In genomic region chr4:133277104-133278026, GRCm38 (mm10) we compare ENCODE assay signal across 8 mouse cellular contexts. TPM values are rescaled to one million over a fixed set of nuclear protein-coding genes. Genes with fewer than 3 reads are reported as not detected.
DNase-seq lines count a peak whose midpoint lies in the region; ATAC-seq lines count a peak whose summit lies in the region.

Gene Tmem222 (minus strand): TSS chr4:133277792.

- no peaks in the 10 kb centered on the region for H3K9me3 ChIP-seq in hindbrain, embryonic 16.5 days (ENCODE audit: control insufficient read depth, low read length)

- peak within 1 kb of the TSS; percentile 87 for H3K4me3 ChIP-seq in hindbrain, embryonic 16.5 days (ENCODE audit: low read length)
- H3K4me3 ChIP-seq in macrophage (ENCODE audit: inconsistent target) = peak within 1 kb of the TSS; percentile 99

- H3K36me3 ChIP-seq in hindbrain, embryonic 16.5 days (ENCODE audit: control insufficient read depth, insufficient read depth, low read length) = no peaks in the 10 kb centered on the region
- H3K36me3 ChIP-seq in macrophage (ENCODE audit: inconsistent target) = no peaks in the 10 kb centered on the region

- peaks cover 50% of the 10 kb centered on the region for H3K79me2 ChIP-seq in macrophage (ENCODE audit: inconsistent target)

- peak within 1 kb of the TSS; percentile 94 for H3K27ac ChIP-seq in hindbrain, embryonic 16.5 days (ENCODE audit: low read depth, low read length)
- peak within 1 kb of the TSS; percentile 80 for H3K27ac ChIP-seq in macrophage

- under 1% methylated on average over 72 of the region's 73 CpGs for WGBS in hindbrain, embryonic 16.5 days
- under 1% methylated on average over 61 of the region's 73 CpGs for WGBS in macrophage (ENCODE audit: missing documents)

- ATAC-seq in hindbrain, embryonic 16.5 days = peak; percentile 94

- DNase-seq in T-cell, adult 2 months (ENCODE audit: low spot score) = peak; percentile 94
- peak; percentile 94 to 96 for DNase-seq in cerebellum, postnatal 36 days
- DNase-seq in gastrocnemius, adult 18-20 months (ENCODE audit: low spot score) = peak; percentile 97
- peak; percentile 95 to 96 for DNase-seq in left cerebral cortex, adult 18-20 months (ENCODE audit: low spot score in 2 of 2)
- peak; percentile 97 for DNase-seq in right cerebral cortex, adult 18-20 months
- peak; percentile 67 for DNase-seq in urinary bladder, postnatal 10 days (ENCODE audit: low spot score)

- peak within 1 kb of the TSS; percentile 88 for H3K9ac ChIP-seq in hindbrain, embryonic 16.5 days (ENCODE audit: low read depth, low read length)

- H3K4me1 ChIP-seq in hindbrain, embryonic 16.5 days (ENCODE audit: control insufficient read depth, insufficient read depth, low read depth, low read length) = peaks cover 18% of the 10 kb centered on the region

- H3K27me3 ChIP-seq in hindbrain, embryonic 16.5 days (replicated peaks; ENCODE audit: control insufficient read depth, insufficient read depth, low read length) = no peaks in the 10 kb centered on the region

- peak within 1 kb of the TSS; percentile 64 for H3K4me2 ChIP-seq in hindbrain, embryonic 16.5 days (ENCODE audit: low read length)

RNA-seq across cellular contexts. Expression of gene Tmem222, which starts in this region (rescaled TPM):
- total RNA-seq in gastrocnemius, adult 18-20 months (2021) = 10 to 100 TPM; 26.8 to 26.9 TPM
- polyA plus RNA-seq in hindbrain, embryonic 16.5 days (2015; fragmentation: Nextera tagmentation; extraction: Ambion mirVana) = 121 and 130 TPM in 2 replicates
- 10 to 100 TPM; 88.3 to 97.2 TPM for total RNA-seq in left cerebral cortex, adult 18-20 months (2021)
- total RNA-seq in macrophage (2018; cell fraction: chromatin; rRNA removed) = 10 to 100 TPM; 13.3 to 49.1 (median 32.2) TPM
- total RNA-seq in macrophage (2018; cell fraction: cytosol; rRNA removed) = 10 to 100 TPM; 21.9 to 54.9 (median 39.7) TPM
- 10 to 100 TPM; 16.4 to 50.7 (median 28.8) TPM for total RNA-seq in macrophage (2018; cell fraction: nucleus; rRNA removed)
- 20.5 to 42.6 TPM (median 42.2 TPM) in 3 replicates for polyA plus RNA-seq in macrophage (2018)

Comparison
In these comparisons a context has a peak if more than half of its experiments do, and no peak if none do; other contexts are left out.
1. Peak in every context shown above with its lines: DNase-seq, ATAC-seq, H3K4me3 ChIP-seq and H3K27ac ChIP-seq.